Mouse (Mus musculus) heart, postnatal 0 days (tissue): ENCODE results near the gene Inafm2. TPM values are rescaled to one million over a fixed set of nuclear protein-coding genes. Genes with fewer than 3 reads are reported as not detected.

Source experiments
- ATAC-seq: fragments of 200-750 bp; cut with Nextera tagmentation; 2 replicates; pipeline ENCODE4 v1.8.0; 2017; ENCODE audit warnings: low read depth, moderate number of reproducible peaks, moderate library complexity; ENCODE audit not compliant: insufficient read depth
- DNase-seq: peaks from one replicate; pipeline ENCODE4 v3.0.0-alpha.2; 2016; ENCODE audit warnings: low spot score
- H3K27ac ChIP-seq: fragments of 300-500 bp; sonication (generic); 2 replicates; pipeline ENCODE4 v1.5.1; 2014; ENCODE audit warnings: low read depth, mild to moderate bottlenecking
- H3K27me3 ChIP-seq: fragments of 300-500 bp; sonication (generic); 2 replicates; pipeline ENCODE4 v1.6.1; 2014; ENCODE audit warnings: low read length, mixed read lengths; ENCODE audit not compliant: control insufficient read depth, insufficient read depth
- H3K36me3 ChIP-seq: fragments of 300-500 bp; sonication (generic); replicated peaks from 2 replicates; pipeline ENCODE4 v1.6.1; 2014; ENCODE audit warnings: low read length, mixed read lengths; ENCODE audit not compliant: control insufficient read depth, insufficient read depth
- H3K4me1 ChIP-seq: fragments of 300-500 bp; sonication (generic); 2 replicates; pipeline ENCODE4 v1.6.1; 2014; ENCODE audit warnings: antibody characterized with exemption; ENCODE audit not compliant: control insufficient read depth, insufficient read depth
- H3K4me2 ChIP-seq: fragments of 300-500 bp; sonication (generic); 2 replicates; pipeline ENCODE4 v1.6.1; 2014; ENCODE audit warnings: low read depth, mild to moderate bottlenecking, low read length, moderate library complexity
- H3K4me3 ChIP-seq: fragments of 300-500 bp; sonication (generic); 2 replicates; pipeline ENCODE4 v1.5.1; 2014; ENCODE audit warnings: low read depth, low read length
- H3K9ac ChIP-seq: fragments of 300-500 bp; sonication (generic); replicated peaks from 2 replicates; pipeline ENCODE4 v1.6.1; 2014; ENCODE audit warnings: low read depth, low read length, mixed read lengths
- H3K9me3 ChIP-seq: fragments of 300-500 bp; sonication (generic); replicated peaks from 2 replicates; pipeline ENCODE4 v1.6.1; 2016; ENCODE audit warnings: low read length; ENCODE audit not compliant: control insufficient read depth
- CTCF ChIP-seq: IDR thresholded peaks from 2 replicates; pipeline ENCODE4 v1.5.1; 2016; ENCODE audit warnings: antibody characterized with exemption, control low read depth, low read depth
- EP300 ChIP-seq: IDR thresholded peaks from 2 replicates; pipeline ENCODE4 v1.6.1; 2016; ENCODE audit warnings: antibody characterized with exemption, low read depth
- WGBS: fragments of 180-500 bp; shearing (Covaris S2); extraction: QIAGEN DNeasy Blood & Tissue Kit; methylation state at CpG from one replicate; pipeline ENCODE4 v1.1.7; 2014; 5-methylcytosine and 5-hydroxymethylcytosine counted together
- polyA plus RNA-seq: library from polyadenylated mRNA; unstranded; fragments of >200 nt; fragmentation: Nextera tagmentation; extraction: Ambion mirVana; gene quantifications from 2 replicates; pipeline ENCODE4 v1.2.1, GENCODE M21; 2015
- total RNA-seq: library from RNA; depleted of rRNA; stranded (reverse); fragments of >200 nt; gene quantifications from 2 replicates; pipeline ENCODE4 v1.2.3, GENCODE M21; 2014; ENCODE audit warnings: low replicate concordance; rRNA removed

Gene Inafm2
- total RNA-seq: 39.4 and 44.2 TPM in 2 replicates
- polyA plus RNA-seq: 39.9 and 48.4 TPM in 2 replicates

DNA sequence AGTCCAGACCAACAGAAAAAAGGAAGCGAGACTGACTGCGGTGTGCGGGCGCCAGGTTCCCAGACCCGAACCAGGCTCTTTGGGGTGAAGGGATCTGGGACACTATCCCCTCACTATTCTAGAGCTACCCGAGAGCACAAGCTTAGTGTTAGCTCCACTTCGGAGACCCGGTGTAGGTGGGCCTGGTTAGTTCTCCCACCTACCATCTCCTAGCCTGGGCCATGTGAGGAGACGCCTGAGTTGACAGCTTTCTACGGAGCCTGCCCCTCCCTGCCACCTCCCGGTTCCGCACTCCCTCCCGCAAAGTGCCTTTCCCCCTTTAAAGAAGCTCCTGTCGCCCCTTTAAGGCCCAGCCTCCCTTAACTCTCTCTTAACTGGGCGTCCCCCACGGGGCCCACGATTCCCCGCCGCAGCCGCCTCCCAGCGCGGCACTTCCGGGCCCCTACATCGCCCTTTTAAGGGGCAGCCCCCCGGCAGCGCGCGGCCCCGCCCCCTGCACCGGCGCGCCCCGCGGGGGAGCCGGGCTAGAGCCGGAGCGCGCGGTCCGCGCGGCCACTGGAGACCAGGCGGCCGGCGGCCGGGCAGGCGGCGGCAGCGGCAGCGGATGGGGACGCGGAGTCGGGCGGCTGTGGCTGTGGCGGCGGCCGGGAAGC is at the start of gene Inafm2:
Gene Inafm2, plus strand, starts transcription at position 527 of the 653 bp plus-strand sequence.
- Histone ChIP-seq H3K27me3 (no peaks in the 10 kb centered on the region), H3K4me3 (peak within 1 kb of the TSS; percentile 93), H3K36me3 (peaks cover 9% of the 10 kb centered on the region), H3K27ac (peak within 1 kb of the TSS; percentile 92), H3K4me1 (peaks cover 36% of the 10 kb centered on the region), H3K9ac (peak within 1 kb of the TSS; percentile 97), H3K9me3 (no peaks in the 10 kb centered on the region), H3K4me2 (peak within 1 kb of the TSS; percentile 97)
- under 1% methylated on average over 48 of the region's 57 CpGs for WGBS
- TF ChIP-seq CTCF: no peak
- no peak; the same call in 1 of the 2 replicates for TF ChIP-seq EP300
- ATAC-seq (peak; percentile 89), DNase-seq (peak; percentile 92)

DNA sequence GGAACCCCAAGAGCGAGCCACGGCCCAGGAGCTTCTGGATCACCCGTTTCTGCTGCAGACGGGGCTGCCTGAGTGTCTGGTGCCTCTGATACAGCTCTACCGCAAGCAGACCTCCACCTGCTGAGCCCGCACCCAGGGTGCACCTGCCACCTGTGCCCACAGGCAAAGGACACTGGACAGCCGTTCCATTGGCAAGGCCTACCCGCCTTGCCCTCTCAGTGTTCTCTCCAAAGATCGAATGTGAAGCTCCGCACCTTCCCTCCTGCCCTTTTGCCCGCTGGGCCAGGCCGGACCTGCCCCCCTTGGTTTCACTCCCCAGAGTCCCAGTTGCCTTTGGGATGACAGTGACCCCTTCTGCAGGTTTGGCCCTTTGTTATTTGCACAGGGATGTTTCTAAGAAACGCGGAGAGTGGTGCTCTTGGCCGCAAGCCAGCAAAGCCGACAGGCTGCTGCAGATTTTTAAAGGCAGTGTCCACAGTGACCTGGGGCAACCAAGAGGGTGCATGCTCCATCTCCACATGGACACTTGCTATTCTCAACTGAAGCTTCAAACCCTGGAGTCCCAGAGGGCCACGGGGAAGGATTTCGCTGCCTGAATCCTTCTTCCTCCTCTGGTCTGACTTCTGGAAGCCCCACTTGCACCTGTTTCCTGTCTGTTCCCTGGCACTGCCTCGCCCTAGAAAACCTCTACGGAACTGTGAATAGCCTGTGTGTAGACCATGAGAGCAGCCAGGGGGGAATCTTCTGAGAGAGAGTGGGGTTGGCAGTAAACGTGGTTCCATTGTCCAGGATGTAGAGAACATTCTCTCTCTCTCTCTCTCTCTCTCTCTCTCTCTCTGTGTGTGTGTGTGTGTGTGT is 48.9 kb upstream of the Inafm2 start:
- Histone ChIP-seq H3K36me3 (no peaks in the 10 kb centered on the region), H3K4me1 (peaks cover 38% of the 10 kb centered on the region), H3K9me3 (no peaks in the 10 kb centered on the region), H3K4me3 (no peak overlapping the region), H3K9ac (no peak overlapping the region), H3K4me2 (no peak overlapping the region), H3K27ac (peak overlapping the region; percentile 47; the same call in 1 of the 2 replicates), H3K27me3 (peaks cover 6% of the 10 kb centered on the region)
- no peak for TF ChIP-seq EP300
- no peak for TF ChIP-seq CTCF
- ATAC-seq (peak; percentile 10; the same call in 1 of the 2 replicates), DNase-seq (peak; percentile 35)
- 43% methylated on average over 21 of the region's 21 CpGs for WGBS

DNA sequence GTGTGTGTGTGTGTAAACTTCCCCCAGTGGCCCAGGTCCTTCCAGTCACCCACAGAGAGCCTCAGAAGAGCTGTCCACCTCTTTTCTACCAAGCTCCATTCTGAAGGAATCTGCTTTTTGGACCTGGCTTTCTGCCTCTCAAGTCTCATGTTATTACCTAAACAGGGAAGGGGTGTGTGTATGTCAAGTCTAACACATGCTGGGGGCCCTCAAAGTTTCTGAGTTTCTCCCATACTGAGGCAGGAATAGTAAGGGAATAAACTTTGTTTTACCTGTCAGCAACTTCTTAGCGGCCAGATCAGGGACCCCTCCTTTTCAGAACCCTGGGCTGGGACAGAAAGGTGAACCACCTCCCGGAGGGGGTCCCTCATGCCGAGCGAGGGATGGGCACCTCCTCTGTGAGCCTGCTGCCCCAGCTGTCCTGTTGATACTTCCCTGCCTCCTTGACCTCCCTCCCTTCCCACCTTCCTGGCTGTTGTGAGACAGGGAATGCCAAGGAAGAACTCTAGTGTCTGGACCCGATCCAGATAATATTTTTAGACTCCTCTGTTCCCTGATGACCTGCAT is 48.2 kb upstream of the Inafm2 start:
- Histone ChIP-seq H3K4me1 (peaks cover 39% of the 10 kb centered on the region), H3K27me3 (peaks cover 12% of the 10 kb centered on the region), H3K27ac (peak overlapping the region; percentile 47), H3K9me3 (no peaks in the 10 kb centered on the region), H3K36me3 (no peaks in the 10 kb centered on the region), H3K4me2 (no peak overlapping the region), H3K4me3 (no peak overlapping the region), H3K9ac (no peak overlapping the region; the same call in 1 of the 2 replicates)
- DNase-seq: peak; percentile 51
- 0 out of 2 replicates have a peak, but pooled peaks have one; percentile 2 for ATAC-seq
- TF ChIP-seq EP300: no peak
- no peak for TF ChIP-seq CTCF
- 11% methylated on average over 5 of the region's 5 CpGs for WGBS

DNA sequence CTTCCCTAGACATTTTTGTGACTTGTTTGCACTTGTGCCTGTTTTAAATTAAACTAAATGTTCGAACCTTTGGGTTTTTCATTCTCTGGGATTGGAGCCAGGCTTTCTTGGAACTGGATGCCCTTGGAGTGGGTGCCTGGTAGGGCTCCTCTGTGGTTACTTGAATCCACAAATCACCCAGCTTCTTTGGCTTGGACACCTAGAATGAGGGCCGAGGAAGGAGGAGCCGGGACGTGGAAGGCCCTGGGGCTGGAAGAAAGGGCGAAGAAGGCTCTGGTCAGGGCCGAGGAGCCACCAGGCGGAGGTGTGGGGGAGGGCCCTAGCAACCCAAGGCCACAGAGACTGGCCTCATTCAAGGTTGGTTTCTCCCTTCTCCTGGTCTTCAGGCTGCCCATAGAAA is 47.6 kb upstream of the Inafm2 start:
- TF ChIP-seq CTCF (no peak), EP300 (no peak)
- H3K9me3 ChIP-seq: no peaks in the 10 kb centered on the region
- no peak for DNase-seq
- peaks cover 43% of the 10 kb centered on the region for H3K4me1 ChIP-seq
- no peak overlapping the region for H3K4me2 ChIP-seq
- H3K36me3 ChIP-seq: no peaks in the 10 kb centered on the region
- no peak for ATAC-seq
- H3K9ac ChIP-seq: no peak overlapping the region
- H3K4me3 ChIP-seq: no peak overlapping the region
- WGBS: 25% methylated on average over 7 of the region's 7 CpGs
- peak overlapping the region; percentile 81 for H3K27ac ChIP-seq
- peaks cover 17% of the 10 kb centered on the region for H3K27me3 ChIP-seq

DNA sequence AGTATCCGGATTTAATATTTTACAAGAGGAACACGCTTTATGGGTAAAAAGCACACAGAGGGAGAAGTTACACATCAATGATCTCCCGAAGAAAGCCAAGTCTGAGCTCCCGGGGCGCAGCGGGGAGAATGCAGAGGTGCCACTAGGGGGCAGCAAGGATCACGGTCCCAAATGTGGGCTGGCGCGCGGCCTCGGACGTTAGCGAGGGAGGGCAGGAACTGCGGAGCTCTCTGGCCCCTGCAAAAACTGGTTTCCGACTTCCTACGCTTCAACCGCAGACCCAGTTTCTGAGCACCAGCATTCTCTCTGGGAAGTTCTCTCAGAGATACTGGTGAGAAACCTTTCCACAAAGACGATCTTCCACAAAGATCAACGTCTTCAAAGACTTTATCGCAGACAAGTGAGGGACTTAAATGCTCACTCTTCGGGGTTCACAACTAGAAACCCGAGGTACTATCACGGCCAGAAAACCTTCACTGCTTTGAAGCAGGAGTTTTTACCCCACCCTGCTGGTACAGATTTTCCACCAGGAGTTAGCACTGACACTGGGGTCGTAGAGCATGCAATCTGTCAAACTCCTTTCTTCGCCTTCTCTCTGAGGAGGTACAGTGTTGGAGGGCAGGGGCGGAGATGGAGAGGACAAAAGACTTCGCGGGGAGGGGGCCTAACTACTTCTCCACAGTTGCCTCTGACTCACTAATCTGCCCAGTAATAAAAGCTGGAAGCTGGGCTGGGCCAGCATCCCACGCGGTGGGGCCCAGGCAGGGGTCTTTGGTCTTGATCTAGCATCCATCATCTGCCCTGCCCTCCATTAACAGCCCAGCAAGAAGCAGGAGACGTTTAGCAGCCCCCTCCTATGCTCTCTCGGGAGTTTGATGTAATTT is 45.1 kb upstream of the Inafm2 start:
- H3K4me1 ChIP-seq: peaks cover 55% of the 10 kb centered on the region
- H3K4me3 ChIP-seq: no peak overlapping the region
- no peaks in the 10 kb centered on the region for H3K36me3 ChIP-seq
- ATAC-seq (peak; percentile 40), DNase-seq (peak; percentile 82)
- 8% methylated on average over 32 of the region's 32 CpGs for WGBS
- no peak overlapping the region for H3K9ac ChIP-seq
- peak overlapping the region; percentile 49 for H3K4me2 ChIP-seq
- 0 out of 2 replicates have a peak overlapping the region, but pooled peaks have one; percentile 12 for H3K27ac ChIP-seq
- no peaks in the 10 kb centered on the region for H3K9me3 ChIP-seq
- TF ChIP-seq EP300 (no peak), CTCF (peak; percentile 95)
- peaks cover 39% of the 10 kb centered on the region for H3K27me3 ChIP-seq
